Mouse (Mus musculus): ENCODE results near the gene Mef2a. TPM values are rescaled to one million over a fixed set of nuclear protein-coding genes. Genes with fewer than 3 reads are reported as not detected.

Mef2a gene
- polyA plus RNA-seq, 1 experiment from 2014 or later, result 15.0 TPM

- H3K4me2 ChIP-seq, result no peak overlapping the region
- H3K9me3 ChIP-seq (replicated peaks), result no peaks in the 10 kb centered on the region
- no peak overlapping the region for H3K4me3 ChIP-seq
- H3K27me3 ChIP-seq (replicated peaks), result no peaks in the 10 kb centered on the region
- ATAC-seq, result no peak
- no peak overlapping the region for H3K27ac ChIP-seq
- no peaks in the 10 kb centered on the region for H3K36me3 ChIP-seq
- WGBS (ENCODE audit: insufficient replicate concordance), result 28% methylated on average over 4 of the region's 4 CpGs
- H3K9ac ChIP-seq, result no peak overlapping the region
- H3K4me1 ChIP-seq, result no peaks in the 10 kb centered on the region
Measured at GRCm38 (mm10) chr7:67183786-67184185, 188.9 kb downstream of the Mef2a start.

Other genes starting within 250 kb of the Mef2a start
- gene Lysmd4, start 150.3 kb downstream of the Mef2a start, polyA plus RNA-seq (2016; fragmentation: Nextera tagmentation; extraction: Ambion mirVana), result 3.8 and 4.4 TPM in 2 replicates

Data from liver, embryonic 12.5 days (tissue).